Mouse (Mus musculus) NIH3T3 (cell line): ENCODE measurements around the gene Dmac2.
"Not testable (repeated sequence)": the region's sequence is repeated elsewhere in the genome, so short reads cannot be mapped to it uniquely, and the experiment has no call there.

Source experiments
- DNase-seq: peaks from one replicate; pipeline ENCODE4 v3.0.0-alpha.2; 2012; ENCODE audit warnings: low read depth

Dmac2 gene

DNA sequence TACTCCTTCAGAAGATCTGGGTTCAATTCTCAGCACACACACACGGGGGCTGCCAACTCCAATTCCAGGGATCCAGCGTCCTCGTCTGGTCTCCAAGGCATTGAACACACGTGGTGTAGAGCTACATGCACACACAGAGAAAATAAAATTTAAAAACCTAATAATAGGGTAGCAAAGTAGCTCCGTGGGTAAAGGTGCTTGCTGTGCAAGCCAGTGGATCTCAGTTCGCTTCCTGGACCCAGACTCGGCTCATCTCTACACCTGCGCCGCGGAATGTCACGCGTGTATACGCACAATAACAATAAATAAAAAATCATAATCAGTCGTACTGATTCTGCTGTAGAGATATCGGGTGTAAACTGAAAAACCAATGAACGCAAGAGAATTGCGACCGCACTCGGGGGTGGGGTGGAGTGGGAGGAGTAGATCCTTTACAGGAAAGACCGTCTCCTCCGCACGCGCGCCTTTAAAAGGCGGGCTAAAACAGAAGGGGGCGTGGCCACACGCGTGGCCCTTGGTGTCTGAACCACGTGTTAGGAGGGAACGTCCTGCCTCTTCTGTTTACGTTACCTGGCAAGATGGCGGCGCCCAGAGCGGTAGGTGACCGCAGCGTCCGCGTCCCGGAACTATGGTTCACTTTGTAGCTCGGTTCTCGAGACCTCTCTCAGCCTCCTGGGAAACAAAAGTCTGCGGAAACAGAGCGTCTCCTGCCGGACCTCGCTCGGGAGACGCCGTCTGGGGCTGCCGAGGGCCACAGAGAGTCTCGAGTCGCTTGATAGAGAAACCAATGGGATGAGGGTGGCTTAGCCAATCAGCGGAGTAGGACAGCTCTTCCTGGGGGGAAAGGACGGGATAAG, at the start of gene Dmac2:
Gene Dmac2, plus strand, starts transcription at position 550 of the 857 bp plus-strand sequence.
- peak; percentile 96 for DNase-seq

DNA sequence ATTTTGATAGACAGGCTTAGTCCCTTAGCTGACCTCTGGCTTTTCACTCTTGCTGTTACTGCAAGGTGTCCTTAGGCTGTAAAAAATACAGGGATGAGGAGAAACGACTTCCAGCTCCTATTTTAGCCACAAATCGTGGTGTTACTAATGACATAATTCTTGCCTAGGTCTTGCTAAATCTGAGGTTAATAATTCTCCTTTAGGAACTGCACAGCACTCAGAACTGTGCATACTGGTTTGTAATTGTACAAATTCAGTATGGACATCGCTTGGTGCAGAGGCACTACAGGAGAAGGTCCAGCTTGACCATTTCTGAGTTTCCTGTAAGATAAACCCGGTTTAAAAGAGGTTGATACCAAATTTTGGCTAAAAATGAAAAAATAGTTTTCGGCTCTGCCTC, 45.4 kb upstream of the Dmac2 start:
- not testable (repeated sequence) for DNase-seq

DNA sequence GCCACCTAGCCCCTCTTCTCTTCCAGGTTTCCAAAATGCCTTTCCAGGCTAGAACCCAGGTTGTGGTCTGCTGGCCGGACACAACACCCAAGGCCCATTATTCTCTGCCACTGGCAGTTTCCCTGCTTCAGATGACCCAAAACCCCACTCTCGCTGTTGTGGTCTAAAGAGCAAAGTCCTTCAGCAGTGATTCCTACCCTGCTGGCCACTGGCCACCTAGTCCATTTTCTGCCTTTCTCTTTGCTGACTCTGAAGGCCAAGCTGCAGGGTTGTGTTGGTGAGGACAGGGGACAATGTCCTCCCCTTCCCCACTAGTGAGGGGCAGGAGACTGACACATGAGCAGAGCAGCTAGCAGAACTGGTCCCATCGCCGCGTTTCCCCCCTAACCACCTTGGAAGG, 44.1 kb upstream of the Dmac2 start:
- DNase-seq, result no peak

DNA sequence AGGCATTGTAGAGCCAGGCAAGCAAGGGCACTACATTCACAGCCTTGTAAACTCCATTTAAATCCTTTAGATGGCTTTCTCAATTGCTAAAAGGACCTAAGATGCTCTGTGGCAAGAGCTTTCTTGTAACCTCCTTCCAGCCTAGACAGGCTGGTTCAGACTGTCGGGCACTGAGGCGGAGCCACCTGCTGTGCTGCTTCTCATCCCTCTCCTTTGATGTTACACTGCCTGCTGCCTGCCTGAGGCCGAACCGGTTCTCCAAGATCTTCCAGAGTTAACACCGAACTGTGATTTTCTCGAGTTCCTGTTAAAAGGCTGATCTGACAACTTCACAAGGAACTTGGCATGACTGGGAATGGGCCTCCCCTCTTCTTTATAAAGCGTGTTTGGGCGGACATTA, 43.3 kb upstream of the Dmac2 start:
- no peak for DNase-seq

DNA sequence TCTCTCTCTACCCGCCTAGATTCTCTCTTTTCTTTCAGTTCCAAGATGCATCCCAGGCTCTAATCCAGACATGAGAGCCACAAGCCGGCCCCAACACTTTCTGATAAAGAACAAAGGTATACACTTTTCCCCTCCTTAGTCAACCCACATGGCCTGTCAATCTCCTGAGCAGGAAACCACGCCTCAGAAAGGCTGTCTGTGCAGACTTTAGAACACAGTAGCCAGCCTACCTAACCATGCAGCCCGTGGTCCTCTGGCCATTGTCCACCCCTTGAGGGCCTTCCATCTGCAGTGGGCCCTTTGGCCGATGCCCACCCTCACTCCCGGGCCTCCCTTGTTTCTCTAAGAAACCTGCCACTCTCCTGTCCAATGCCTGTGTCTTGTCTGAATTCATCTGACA, 42.9 kb upstream of the Dmac2 start:
- not testable (repeated sequence) for DNase-seq

DNA sequence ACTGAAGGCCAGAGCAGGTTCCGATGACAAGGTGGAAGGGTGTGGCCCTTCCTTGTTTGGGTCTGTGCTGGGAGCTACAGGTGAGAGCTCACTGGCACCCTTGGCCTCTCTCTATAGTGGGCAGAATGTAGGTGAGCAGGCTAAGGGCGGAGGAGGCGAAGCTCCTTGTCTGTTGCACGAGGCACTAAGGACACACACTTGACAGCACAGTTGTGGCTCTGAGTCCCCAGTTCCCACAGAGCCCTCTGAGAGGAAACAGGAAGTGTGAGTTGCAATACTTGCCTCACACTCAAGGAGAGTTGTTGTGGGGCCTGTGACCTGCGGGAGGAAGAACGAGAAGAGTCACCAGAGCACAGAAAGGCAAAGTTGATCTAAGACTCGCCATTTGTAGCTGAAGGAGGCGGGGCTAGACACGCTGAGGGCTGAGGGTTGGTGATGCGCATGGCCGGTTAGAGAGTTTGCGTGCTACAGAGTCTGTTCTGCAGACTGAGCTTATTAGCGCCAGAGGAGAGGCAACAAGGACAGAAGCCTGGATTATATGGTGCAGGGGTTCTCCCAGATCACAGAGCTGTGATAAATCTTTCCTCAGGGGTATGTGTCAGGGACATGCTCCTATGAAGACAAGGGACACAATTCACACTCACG, 42.3 kb upstream of the Dmac2 start:
- not testable (repeated sequence) for DNase-seq

DNA sequence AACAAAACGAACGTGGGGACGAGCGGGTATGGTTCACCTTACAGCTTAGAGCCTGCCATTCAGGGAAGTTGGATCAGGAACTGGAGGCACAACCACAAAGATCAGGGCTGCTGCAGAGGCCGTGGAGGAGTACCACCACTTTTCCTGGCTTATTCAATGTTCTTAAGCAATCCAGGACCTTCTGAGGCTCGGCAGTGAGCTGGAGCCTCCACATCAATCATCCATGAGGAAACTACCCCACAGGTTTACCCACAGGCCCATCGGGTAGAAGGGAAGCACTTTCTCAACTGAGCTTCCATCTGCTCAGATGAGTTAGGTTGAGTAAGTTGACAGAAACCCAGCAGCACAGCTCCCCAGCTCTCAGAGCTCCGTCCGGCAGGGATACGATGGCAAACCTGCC, 39.8 kb upstream of the Dmac2 start:
- DNase-seq, result no peak

DNA sequence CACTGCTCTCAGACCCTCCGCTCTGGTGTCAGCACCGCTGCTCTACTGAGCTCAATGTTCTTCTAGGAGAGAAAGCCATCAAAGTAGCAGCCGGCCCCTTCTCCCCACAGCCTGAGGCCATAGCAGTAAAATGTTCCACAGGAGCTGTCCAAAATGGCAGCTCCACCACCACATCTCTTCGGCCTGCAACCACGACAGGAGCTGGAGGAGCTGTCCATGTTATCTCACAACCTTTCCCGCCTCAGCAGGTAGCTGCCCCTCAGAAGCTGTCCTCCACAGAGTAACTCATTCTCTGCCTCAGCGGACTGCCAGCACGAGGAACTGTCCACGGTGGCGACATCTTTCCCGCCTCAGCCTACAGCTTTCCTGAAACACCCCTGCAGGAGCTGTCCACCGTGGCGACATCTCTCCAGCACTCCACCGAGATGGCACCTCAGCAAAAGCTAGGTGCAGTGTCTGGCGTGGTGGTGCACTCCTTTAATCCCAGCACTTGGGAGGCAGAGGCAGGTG, 36.9 kb upstream of the Dmac2 start:
- no peak for DNase-seq

DNA sequence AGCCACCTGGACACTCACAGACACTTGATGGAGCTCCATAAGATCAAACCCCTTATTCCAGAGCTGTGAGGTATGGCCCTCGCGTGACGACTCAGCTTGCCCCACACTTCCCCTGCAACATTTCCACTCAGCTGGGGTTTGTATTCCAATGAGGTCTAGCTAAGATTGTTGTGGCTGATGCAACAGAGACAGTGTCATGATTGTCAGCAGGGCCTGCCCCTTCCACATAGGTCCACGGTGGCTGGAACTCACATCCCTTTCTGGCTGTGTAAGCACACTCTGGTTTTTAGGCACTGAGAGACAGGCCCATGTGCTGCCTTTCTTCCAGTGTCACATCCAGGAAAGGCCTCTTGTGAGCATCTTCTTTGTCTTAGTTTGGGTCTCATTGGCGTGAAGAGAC, 34.6 kb upstream of the Dmac2 start:
- no peak for DNase-seq

DNA sequence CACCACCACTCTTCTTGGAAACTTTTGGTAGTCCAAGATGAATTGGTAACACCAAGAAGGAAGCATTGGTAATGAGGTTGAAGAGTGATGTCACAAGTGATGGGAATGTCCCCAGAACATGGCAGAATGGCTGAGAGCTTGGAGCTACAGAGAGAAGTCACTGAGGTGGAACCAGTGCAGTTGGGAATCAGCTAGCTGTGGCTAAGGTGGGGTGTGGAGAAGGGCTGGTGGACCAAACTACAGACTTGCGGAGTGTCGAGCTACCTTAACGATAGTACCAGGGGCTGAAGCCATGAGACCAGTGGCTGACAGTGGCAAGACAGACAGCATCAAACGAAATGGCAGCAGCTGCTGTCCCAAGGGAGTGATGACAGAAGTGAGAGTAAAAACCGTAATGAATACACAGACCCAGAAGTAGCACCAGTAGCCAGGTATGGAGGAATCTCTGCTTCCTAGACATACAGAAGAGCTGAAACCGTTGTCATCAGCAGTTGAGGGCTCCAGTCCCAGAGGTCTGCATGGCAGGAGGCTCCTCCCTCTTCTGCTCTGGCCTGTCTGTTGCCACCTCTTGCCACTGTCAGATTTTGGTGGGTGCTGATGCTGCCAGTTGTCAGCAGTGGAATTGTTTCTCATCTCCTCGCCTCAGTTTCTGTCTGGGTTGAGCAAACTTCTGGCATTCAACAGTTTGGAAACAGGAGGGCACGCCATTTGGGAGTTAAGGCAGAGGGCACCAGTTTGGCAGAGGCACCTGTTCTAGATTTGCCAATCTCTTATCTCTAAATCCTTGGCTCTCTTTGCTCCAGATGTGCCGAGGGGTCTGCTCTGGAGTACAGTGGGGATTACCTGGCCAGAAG, 33.6 kb upstream of the Dmac2 start:
- no peak for DNase-seq

DNA sequence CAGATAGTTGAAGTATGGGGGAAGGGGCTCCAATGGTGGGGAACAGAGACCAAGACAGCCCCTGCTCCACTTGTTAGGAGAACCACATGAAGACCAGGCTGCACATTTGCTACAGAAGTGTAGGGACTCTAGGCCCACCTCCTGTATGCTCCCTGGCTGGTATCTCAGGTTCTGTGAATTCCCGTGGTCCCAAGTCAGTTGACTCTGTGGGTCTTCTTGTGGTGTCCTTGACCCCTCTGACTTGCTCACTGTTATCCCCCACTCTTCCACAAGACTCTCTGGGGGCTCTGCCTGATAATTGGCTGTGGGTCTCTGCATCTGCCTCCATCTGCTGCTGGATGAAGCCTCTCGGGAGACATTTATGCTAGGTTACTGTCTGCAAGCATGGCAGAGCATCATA, 28.0 kb upstream of the Dmac2 start:
- DNase-seq, result no peak

DNA sequence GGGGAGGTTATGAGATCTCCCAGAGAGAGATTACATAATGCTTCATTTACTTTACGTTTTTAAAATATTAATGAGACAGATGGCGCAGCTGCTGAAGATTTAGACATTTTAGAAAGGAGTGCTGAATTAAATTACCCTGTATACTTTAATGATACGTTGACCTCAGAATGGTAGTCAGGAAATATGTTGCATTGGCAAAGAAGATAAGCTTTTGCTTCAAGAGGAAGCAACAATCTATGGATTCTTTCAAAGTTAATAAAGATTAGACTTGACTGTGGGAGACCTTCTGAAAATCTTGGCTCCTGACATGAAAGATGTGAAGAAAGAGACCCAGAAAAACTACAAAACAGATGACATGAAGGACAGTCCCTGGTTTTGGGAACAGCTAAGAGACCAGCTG, 25.4 kb upstream of the Dmac2 start:
- no peak for DNase-seq

DNA sequence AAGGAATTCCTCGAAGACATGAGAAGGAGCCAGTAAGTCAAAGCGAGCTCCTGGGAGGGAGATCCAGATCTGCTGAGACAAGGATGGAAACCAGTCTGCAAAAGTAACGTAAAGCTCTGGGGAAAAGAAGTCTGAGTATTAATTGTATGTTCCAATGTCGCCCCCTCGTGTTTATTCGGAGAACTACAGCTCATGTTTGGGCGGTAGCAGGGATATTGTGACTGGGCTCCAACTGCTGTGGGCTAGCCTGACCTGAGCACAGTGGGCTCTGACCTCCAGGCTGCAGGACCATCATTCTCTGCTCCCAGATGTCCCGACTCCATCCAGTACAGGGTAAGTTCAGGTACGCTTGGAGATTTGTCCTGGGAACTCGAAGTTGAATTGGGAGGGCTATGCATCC, 19.6 kb upstream of the Dmac2 start:
- peak; percentile 86 for DNase-seq

DNA sequence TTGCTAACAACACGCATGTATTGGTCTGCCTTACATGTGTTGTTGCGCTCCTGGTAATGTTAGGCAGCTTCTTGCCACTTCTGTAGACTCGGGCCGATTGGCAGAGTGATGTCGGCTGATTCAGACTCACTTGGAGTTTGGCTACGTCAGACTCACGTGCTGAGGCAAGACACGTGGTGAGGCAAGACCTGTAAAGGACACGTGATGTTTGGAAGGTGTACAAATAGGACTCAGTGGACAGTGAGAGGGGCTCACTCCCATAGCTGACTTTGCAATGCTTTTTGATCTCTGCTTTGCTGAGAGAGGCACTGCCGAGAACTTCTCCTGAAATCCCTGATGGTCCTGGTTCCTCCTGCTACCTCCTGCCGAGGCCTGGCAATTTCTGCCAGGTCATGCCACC, 18.5 kb upstream of the Dmac2 start:
- DNase-seq, result no peak

DNA sequence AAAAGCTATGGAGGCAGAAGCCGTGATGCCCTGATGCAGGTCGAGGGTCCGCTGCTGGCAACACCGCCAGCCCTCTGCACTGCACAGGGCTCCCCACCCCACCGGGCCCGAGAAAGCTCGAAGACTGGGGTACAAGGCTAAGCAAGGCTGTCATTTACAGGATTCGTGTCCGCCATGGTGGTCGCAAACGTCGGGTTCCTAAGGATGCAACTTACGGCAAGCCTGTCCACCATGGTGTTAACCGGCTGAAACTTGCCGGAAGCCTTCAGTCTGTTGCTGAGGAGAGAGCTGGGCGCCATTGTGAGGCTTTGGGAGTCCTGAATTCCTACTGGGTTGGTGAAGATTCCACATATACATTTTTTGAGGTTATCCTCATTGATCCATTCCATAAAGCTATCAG, 17.9 kb upstream of the Dmac2 start:
- DNase-seq, result no peak

DNA sequence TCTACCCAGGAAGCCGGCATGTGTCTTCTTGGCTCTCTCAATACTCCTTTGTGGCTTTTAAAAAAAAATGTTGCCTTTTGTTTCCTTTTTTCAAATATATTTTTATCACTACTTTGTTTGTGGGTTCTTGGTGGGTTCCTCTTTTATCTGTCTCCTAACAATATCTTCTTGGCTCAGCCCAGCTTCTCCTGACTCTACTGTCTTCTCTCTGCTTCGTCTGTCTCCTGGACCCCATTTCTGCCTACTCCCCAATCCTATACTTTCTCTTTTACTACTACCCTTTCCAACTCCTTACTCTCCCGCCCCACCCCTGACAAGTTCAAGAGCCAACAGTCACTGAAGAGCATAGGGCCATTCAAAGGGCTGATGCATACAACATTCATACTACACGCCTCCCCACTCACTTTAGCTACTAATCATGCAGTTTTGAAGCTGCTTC, 12.6 kb upstream of the Dmac2 start:
- no peak for DNase-seq

DNA sequence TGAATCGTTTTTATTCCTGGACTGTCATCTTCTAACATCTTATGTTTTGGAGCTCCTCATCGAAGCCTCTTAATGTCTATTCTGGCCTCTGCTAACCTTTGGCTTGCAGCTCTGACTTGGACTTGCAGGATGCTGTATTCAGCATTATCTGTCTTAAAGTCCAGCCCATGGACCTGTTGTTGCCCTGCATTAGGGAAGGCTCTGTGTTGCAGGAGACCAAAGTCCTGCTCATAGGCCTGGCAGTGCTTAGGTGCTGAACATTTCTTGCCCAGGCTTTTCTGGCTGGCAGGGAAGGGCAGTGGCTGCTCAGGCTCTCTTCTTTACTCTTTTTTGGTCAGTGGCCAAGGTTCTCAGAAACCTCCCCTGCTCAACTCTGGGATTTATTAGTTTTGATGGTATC, 12.0 kb upstream of the Dmac2 start:
- no peak for DNase-seq

DNA sequence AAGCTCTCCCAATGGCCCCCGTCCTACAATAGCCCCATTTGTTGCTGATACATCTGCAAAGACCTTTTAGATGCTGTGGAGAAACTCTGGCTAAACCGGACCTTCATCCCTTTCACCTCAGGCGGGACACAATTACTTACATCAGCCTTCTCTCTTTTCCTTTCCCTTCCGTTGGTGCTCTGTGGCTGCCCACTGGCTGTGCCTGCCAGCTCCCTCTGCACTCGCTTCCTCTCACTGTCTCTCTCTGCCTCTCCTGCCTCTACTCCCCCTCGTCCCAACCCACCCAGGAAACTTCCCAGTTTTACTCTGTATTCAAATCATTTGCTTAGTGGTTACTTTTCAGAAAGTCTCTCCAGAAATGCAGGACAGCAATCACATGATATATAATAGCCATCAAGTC, 9.2 kb upstream of the Dmac2 start:
- DNase-seq, result no peak

DNA sequence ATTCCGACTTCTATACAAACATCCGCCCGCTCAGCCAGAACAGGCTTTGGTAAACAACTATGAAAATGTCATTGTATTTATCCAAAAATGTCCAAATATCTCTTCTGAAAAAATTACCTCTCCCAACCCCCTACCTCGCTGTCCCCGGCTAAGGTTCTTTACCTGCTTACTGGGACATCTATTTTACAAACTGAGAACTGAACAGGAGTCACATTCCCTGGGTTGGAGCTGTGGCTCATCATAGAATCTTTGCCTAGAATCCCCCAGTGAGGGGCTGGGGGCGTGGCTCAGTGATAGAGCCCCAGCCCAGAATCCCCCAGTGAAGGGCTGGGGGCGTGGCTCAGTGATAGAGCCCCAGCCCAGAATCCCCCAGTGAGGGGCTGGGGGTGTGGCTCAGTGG, 7.7 kb upstream of the Dmac2 start:
- no peak for DNase-seq

DNA sequence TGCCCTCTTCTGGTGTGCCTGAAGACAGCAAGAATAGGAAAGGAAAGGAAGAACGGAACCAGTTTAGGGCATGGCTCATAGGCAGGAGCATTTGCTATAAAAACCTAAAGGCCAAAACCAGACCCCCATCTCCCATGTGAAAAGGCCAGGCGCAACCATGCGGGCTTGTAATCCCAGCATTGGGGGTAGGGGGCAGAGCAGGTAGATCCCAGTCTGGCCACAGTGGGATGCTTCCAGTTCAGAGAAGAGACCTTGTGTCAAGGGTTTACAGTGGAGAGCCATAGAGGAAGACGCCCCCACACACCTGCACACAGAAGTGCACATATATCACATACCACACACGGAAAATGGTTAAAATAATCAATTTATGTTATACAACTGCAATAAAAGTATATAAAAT, 5.1 kb upstream of the Dmac2 start:
- DNase-seq, result no peak

DNA sequence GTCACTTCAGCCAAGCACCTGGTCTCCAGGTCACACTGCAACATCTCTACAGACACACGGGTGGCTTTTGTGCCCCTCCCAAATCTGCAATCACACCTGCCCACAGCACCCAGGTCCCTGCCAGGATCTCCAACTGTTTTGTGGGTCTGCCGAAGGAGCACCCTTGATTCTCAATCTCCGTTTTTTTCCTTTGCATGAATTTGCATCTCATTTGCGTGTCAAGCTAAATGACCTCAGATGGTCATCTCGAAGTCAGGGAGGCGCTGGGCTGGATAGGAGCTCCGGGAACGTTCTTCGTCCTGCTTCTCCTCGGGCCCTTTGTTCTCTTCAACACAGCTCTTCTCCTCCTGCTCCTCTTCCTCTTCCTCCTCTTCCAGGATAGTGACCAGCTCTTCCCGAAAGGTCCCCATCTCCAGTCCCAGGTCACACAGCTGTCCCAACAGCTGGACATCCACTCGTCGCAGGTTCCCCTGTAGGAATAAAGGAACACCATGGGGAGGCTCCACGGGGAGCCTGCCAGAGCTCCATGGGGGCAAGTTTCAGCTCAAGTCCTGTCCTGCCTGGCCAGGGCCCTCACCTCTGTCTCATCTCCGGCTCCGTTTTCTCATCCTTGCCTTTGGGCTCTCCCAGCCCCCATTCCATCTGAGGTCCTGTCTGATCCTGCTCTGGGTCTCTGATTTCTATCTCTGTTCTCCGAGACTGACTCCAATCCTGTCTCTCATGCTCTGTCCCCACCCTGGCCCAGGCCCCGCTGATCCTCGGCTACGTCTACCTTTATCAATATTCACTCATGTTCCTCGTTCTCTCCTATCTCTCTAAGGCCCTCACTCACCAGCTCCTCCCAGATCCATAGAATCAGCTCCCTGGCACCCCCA, 4.1 kb upstream of the Dmac2 start:
- DNase-seq, result no peak

DNA sequence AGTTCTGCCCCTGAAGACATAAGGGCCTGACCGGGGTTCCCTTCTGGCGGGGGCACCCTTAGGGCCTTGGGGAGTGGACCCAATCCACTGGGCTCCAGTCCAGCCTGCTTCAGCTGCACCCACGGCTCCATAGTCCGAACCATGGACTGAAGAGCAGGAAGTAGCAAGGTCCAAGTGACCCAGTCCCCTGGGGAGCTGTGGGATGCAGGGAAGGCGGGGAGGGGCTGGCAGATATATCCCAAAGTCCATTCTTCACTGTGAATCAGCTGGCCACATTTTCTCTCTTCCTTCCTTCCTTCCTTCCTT, 3.6 kb upstream of the Dmac2 start, which contains the start of gene Erich4:
Gene Erich4, minus strand, starts transcription at position 187 of the 306 bp plus-strand sequence.
- DNase-seq, result no peak
